Mouse (Mus musculus) forebrain, embryonic 10.5 days (tissue): ENCODE results near the gene Chd9. TPM values are rescaled to one million over a fixed set of nuclear protein-coding genes. Genes with fewer than 3 reads are reported as not detected.

Source experiments
- microRNA-seq: library from miRNA; unstranded; fragments of <30 nt; microRNA quantifications from one replicate; pipeline ENCODE4, GENCODE M21; 2017
- polyA plus RNA-seq: library from polyadenylated mRNA; unstranded; fragments of >200 nt; fragmentation: Nextera tagmentation; extraction: Ambion mirVana; gene quantifications from 2 replicates; pipeline ENCODE4 v1.2.1, GENCODE M21; 2016

Chd9 gene
- polyA plus RNA-seq, 1 experiment from 2014 or later, result 33.4 TPM

Small RNA genes within 50 kb of the gene (microRNA-seq; reads per million reads assigned to microRNA genes)
- not detected for gene Gm44382

Other genes starting within 250 kb of the Chd9 start
- not detected in 2 replicates for gene Gm19935, start 11.0 kb upstream of the Chd9 start, polyA plus RNA-seq
- 7.2 and 8.2 TPM in 2 replicates for gene Rbl2, start 241.7 kb downstream of the Chd9 start, polyA plus RNA-seq